In the genomic region with DNA sequence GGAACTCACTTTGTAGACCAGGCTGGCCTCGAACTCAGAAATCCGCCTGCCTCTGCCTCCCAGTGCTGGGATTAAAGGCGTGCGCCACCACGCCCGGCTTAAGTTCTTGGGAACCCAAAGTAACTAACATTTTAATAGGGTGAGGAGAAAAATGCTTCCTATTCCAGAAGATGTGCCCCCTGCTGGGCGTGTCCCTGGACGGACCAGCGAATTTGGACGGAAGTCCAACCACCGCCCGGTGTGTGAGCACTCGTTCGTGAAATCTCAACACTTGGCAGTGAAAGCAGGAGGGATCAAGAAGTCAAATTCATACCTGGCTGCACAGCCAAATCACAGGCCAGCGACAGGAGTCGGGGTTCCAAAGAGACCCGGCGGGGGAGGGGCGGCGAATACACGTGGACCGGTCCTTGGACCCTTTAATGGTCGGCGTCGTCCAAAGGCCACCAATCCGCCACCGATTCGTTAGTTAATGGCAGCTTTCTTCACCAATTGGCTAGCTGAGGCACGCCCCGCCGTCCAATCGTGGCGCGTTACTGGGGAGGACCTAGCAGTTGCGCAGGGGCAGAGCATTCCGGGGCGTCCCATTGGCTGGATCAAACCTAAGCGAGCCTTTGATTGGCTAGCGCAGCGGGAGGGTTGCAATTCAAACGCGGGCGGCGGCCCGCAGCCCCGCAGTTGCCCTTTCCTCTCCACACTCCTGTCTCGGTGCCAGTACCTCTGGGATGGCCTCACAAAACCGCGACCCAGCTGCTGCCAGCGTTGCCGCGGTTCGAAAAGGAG, we compare ENCODE assay signal across 8 mouse cellular contexts. TPM values are rescaled to one million over a fixed set of nuclear protein-coding genes. Genes with fewer than 3 reads are reported as not detected.
A peak's percentile ranks its signal among the peaks of the same experiment; 100 is the strongest.
DNase-seq lines count a peak whose midpoint lies in the region; ATAC-seq lines count a peak whose summit lies in the region.

A gene (plus strand): TSS at position 641 of the 780 bp plus-strand sequence.

- H3K4me1 ChIP-seq in heart, embryonic 10.5 days, result peaks cover 21% of the 10 kb centered on the region
- H3K4me1 ChIP-seq in kidney, embryonic 15.5 days, result peaks cover 34% of the 10 kb centered on the region

- H3K36me3 ChIP-seq in heart, embryonic 10.5 days, result peaks cover 62% of the 10 kb centered on the region
- peaks cover 65% of the 10 kb centered on the region for H3K36me3 ChIP-seq in kidney, embryonic 15.5 days

- H3K4me2 ChIP-seq in kidney, embryonic 15.5 days, result peak within 1 kb of the TSS; percentile 80

- H3K27me3 ChIP-seq in heart, embryonic 10.5 days (ENCODE audit: insufficient read depth, poor library complexity, severe bottlenecking), result no peaks in the 10 kb centered on the region
- no peaks in the 10 kb centered on the region for H3K27me3 ChIP-seq in kidney, embryonic 15.5 days

- DNase-seq in B cell, adult 2 months, result peak; percentile 93 to 95
- DNase-seq in brain, adult 2 months (ENCODE audit: low read depth, low spot score), result peak; percentile 99
- DNase-seq in heart, embryonic 10.5 days (ENCODE audit: low spot score), result peak; percentile 100
- peak; percentile 99 for DNase-seq in liver
- peak; percentile 98 for DNase-seq in spleen, postnatal 4 days (ENCODE audit: low spot score in 2 of 2)

- ATAC-seq in erythroblast, adult 5-6 weeks (replicated peaks; ENCODE audit: low FRiP score, poor library complexity, severe bottlenecking), result peak; percentile 86
- ATAC-seq in kidney, embryonic 15.5 days (replicated peaks; ENCODE audit: low FRiP score), result peak; percentile 98
- peak; percentile 99 for ATAC-seq in monocyte, adult 5-6 weeks (replicated peaks; ENCODE audit: insufficient number of reproducible peaks, low FRiP score, low TSS enrichment, poor library complexity, severe bottlenecking)

- peak within 1 kb of the TSS; percentile 80 for H3K9ac ChIP-seq in kidney, embryonic 15.5 days

- H3K27ac ChIP-seq in heart, embryonic 10.5 days, result peak within 1 kb of the TSS; percentile 97
- H3K27ac ChIP-seq in kidney, embryonic 15.5 days, result peak within 1 kb of the TSS; percentile 84

- no peaks in the 10 kb centered on the region for H3K9me3 ChIP-seq in heart, embryonic 10.5 days
- no peaks in the 10 kb centered on the region for H3K9me3 ChIP-seq in kidney, embryonic 15.5 days (replicated peaks)

- WGBS in heart, embryonic 10.5 days, result 2% methylated on average over 53 of the region's 53 CpGs
- WGBS in kidney, embryonic 15.5 days, result 2% methylated on average over 53 of the region's 53 CpGs

- H3K4me3 ChIP-seq in heart, embryonic 10.5 days, result peak within 1 kb of the TSS; percentile 89
- H3K4me3 ChIP-seq in kidney, embryonic 15.5 days (replicated peaks), result peak within 1 kb of the TSS; percentile 84

RNA-seq across cellular contexts. Expression of the gene that starts here (rescaled TPM):
- 268 and 318 TPM in 2 replicates for total RNA-seq in erythroblast, adult 5-6 weeks (2015; ENCODE audit: low replicate concordance)
- total RNA-seq in erythroblast, adult 5-6 weeks (2017; ENCODE audit: low replicate concordance), result 123 and 215 TPM in 2 replicates
- 496 and 550 TPM in 2 replicates for polyA plus RNA-seq in heart, embryonic 10.5 days (2016; fragmentation: Nextera tagmentation; extraction: Ambion mirVana)
- polyA plus RNA-seq in kidney, embryonic 15.5 days (2015; fragmentation: Nextera tagmentation; extraction: Ambion mirVana), result 517 and 530 TPM in 2 replicates
- total RNA-seq in monocyte, adult 5-6 weeks (2017), result 2.7 to 5.1 TPM (median 3.5 TPM) in 3 replicates

Comparison
In these comparisons a context has a peak if more than half of its experiments do, and no peak if none do; other contexts are left out.
1. Peak in every context shown above with its lines: DNase-seq, ATAC-seq, H3K4me3 ChIP-seq and H3K27ac ChIP-seq.
2. RNA of the gene that starts here (total RNA-seq): 123 to 318 TPM in erythroblast, adult 5-6 weeks; 2.7 to 5.1 TPM in monocyte, adult 5-6 weeks; every median in the first group is over 10 times any median in the second.